Mouse (Mus musculus): ENCODE measurements around the gene Mylip. TPM values are rescaled to one million over a fixed set of nuclear protein-coding genes. Genes with fewer than 3 reads are reported as not detected.

Gene Mylip
- polyA plus RNA-seq, 1 experiment from 2014 or later: 5.8 TPM

DNA sequence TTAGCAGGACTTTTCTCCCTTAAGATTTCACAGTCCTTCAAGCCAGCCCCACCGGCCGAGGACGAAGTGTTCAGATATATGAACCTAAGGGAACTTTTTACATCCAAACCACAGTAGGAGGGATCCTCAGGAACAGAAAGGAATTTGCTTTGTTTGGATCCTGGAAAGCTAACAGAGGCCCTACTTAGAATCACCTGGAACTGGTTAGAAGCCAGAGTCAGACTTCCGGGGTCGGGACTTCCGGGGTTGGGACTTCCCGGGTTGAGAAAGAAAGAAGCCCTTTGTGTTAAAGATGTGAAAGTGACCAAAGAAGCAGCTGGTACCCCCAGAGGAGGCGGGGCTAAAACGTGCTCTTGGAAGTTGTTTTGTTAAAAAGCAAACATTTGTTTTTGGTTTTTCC lies 24.5 kb downstream of the Mylip start:
- no peak overlapping the region for H3K27ac ChIP-seq (ENCODE audit: low read length)
- 0 out of 2 replicates have a peak, but pooled peaks cover 5% of the 10 kb centered on the region for H3K36me3 ChIP-seq (ENCODE audit: control insufficient read depth, insufficient read depth)
- no peak overlapping the region for H3K4me3 ChIP-seq (replicated peaks; ENCODE audit: low read length)
- peaks cover 10% of the 10 kb centered on the region for H3K4me1 ChIP-seq (replicated peaks; ENCODE audit: control insufficient read depth, insufficient read depth, low read length)
- no peaks in the 10 kb centered on the region for H3K27me3 ChIP-seq (replicated peaks; ENCODE audit: control insufficient read depth, insufficient read depth, low read length)
- no peak for ATAC-seq
- H3K9ac ChIP-seq (replicated peaks; ENCODE audit: low read depth, low read length): no peak overlapping the region
- 64% methylated on average over 9 of the region's 9 CpGs for WGBS
- no peaks in the 10 kb centered on the region for H3K9me3 ChIP-seq (ENCODE audit: control insufficient read depth, low read length)
- no peak overlapping the region for H3K4me2 ChIP-seq (ENCODE audit: low read length)

DNA sequence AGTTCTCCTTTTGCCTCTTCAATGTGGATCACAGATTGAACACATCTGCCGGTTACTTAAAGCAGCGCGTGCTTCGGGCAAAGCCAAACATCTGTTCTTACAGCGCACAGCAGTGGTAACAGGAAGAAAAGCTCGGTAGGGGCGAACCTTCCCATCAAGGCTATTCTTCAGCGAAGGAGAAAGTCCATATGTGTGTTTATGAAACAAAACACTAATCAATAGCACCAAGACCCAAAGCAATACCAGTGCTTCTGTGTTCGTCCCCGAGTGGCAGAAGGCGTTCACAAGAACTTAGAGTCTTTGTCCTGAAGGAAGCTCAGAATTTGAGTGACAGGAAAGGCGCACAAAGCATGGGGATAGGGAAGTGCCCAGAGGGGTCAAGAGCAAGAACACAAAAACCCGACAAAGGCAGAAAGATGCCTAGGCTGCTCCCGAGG lies 27.1 kb downstream of the Mylip start:
- peak overlapping the region; percentile 23 for H3K4me3 ChIP-seq (replicated peaks; ENCODE audit: low read length)
- 18% methylated on average over 14 of the region's 14 CpGs for WGBS

DNA sequence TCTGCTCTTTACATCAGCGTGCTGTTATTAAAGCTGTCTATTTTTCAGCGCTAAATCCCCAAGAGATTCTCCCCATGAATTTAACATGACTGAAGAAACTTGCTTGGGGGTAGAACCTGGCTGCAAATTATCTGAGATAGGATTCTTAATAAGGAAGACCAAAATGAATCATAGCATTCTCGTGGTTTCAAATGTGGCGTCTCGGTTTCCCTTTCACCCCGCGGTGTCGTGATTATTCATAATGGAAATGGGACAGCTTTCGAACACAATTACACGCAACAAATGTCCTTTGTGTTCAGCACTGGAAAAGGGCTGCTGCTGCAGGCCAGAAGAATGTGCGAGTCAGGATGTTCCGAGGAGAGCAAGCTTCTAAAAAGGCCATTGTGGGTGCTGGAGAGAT lies 29.4 kb downstream of the Mylip start:
- Histone ChIP-seq H3K4me2 (ENCODE audit: low read length) (no peak overlapping the region), H3K9ac (replicated peaks; ENCODE audit: low read depth, low read length) (no peak overlapping the region), H3K4me1 (replicated peaks; ENCODE audit: control insufficient read depth, insufficient read depth, low read length) (peaks cover 23% of the 10 kb centered on the region), H3K9me3 (ENCODE audit: control insufficient read depth, low read length) (no peaks in the 10 kb centered on the region), H3K36me3 (ENCODE audit: control insufficient read depth, insufficient read depth) (no peaks in the 10 kb centered on the region), H3K27me3 (replicated peaks; ENCODE audit: control insufficient read depth, insufficient read depth, low read length) (no peaks in the 10 kb centered on the region), H3K27ac (ENCODE audit: low read length) (no peak overlapping the region), H3K4me3 (replicated peaks; ENCODE audit: low read length) (no peak overlapping the region)
- WGBS: 41% methylated on average over 12 of the region's 12 CpGs
- ATAC-seq: no peak

More for the DNA sequence above, 27.1 kb downstream of the Mylip start:
- H3K9me3 ChIP-seq (ENCODE audit: control insufficient read depth, low read length): no peaks in the 10 kb centered on the region
- ATAC-seq: peak; percentile 47; the same call in 1 of the 2 replicates
- 0 out of 2 replicates have a peak, but pooled peaks cover 3% of the 10 kb centered on the region for H3K36me3 ChIP-seq (ENCODE audit: control insufficient read depth, insufficient read depth)
- H3K9ac ChIP-seq (replicated peaks; ENCODE audit: low read depth, low read length): 0 out of 2 replicates have a peak overlapping the region, but pooled peaks have one; percentile 19
- no peaks in the 10 kb centered on the region for H3K27me3 ChIP-seq (replicated peaks; ENCODE audit: control insufficient read depth, insufficient read depth, low read length)
- peaks cover 10% of the 10 kb centered on the region for H3K4me1 ChIP-seq (replicated peaks; ENCODE audit: control insufficient read depth, insufficient read depth, low read length)
- H3K4me2 ChIP-seq (ENCODE audit: low read length): peak overlapping the region; percentile 47
- no peak overlapping the region for H3K27ac ChIP-seq (ENCODE audit: low read length)

DNA sequence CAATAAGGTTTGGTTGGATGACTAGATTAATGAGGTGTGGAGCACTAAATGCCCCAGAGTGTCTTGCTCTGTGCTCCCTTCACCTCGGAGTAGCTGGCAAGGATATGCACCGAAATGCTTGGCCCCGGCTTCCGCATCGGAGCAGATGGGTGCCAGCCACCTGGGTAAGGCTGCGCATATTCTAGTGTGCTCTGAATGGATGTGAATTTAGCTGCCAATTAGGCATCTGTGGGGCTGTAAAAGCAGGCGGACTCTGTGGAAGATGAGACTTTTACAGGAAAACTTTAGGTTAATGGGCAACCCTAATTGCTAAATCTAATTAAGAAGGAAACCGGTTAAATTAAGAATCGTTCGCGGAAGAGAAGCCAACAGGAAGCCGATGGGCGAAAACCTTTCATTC lies 32.7 kb downstream of the Mylip start:
- H3K4me1 ChIP-seq (replicated peaks; ENCODE audit: control insufficient read depth, insufficient read depth, low read length): peaks cover 13% of the 10 kb centered on the region
- ATAC-seq: peak; percentile 79; the same call in 1 of the 2 replicates
- 0 out of 2 replicates have a peak, but pooled peaks cover 2% of the 10 kb centered on the region for H3K27me3 ChIP-seq (replicated peaks; ENCODE audit: control insufficient read depth, insufficient read depth, low read length)
- 22% methylated on average over 13 of the region's 13 CpGs for WGBS
- H3K4me3 ChIP-seq (replicated peaks; ENCODE audit: low read length): no peak overlapping the region
- no peaks in the 10 kb centered on the region for H3K9me3 ChIP-seq (ENCODE audit: control insufficient read depth, low read length)
- H3K36me3 ChIP-seq (ENCODE audit: control insufficient read depth, insufficient read depth): no peaks in the 10 kb centered on the region
- no peak overlapping the region for H3K9ac ChIP-seq (replicated peaks; ENCODE audit: low read depth, low read length)
- H3K4me2 ChIP-seq (ENCODE audit: low read length): peak overlapping the region; percentile 37
- no peak overlapping the region for H3K27ac ChIP-seq (ENCODE audit: low read length)

DNA sequence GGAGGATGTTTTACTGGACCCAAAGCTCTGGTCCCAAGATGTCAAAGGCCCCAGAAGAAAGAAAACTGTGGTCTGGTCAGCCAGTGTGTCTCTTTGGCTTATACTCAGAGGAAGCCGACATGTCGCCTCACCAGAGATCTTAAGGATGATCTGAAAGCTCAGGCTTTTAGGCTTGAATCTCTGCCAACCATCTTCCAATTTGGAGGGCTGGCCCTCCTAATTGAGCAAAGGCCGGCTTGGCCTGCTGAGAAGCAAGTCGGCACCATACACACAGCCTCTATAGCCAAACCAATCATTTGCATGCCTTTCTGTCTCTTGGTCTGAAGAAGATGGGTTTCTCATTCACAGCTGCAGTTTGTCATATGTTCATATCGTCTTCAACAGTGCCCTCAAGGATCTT lies 33.2 kb downstream of the Mylip start:
- no peak overlapping the region for H3K27ac ChIP-seq (ENCODE audit: low read length)
- 22% methylated on average over 5 of the region's 5 CpGs for WGBS

DNA sequence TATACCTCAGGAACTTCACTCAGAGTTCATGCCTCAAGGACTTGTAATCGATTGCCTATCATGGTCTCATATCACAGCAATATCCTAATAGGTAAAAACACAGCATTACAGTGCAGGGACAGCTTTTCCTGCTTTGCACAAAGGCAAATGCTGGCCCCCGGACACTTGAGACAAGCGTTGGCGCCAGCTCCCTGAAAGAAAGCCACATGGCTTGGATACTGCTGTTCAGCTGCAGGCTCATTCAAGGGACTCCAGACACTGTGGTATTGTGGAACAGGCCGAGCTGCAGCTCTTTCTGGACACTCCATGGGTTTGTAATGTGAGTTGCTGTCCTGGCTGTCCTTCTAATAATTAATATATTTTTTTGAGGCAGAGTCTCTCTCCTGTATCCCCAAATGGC lies 34.4 kb downstream of the Mylip start:
- H3K4me3 ChIP-seq (replicated peaks; ENCODE audit: low read length): no peak overlapping the region
- H3K27ac ChIP-seq (ENCODE audit: low read length): no peak overlapping the region
- no peaks in the 10 kb centered on the region for H3K9me3 ChIP-seq (ENCODE audit: control insufficient read depth, low read length)
- 68% methylated on average over 5 of the region's 5 CpGs for WGBS
- no peak overlapping the region for H3K9ac ChIP-seq (replicated peaks; ENCODE audit: low read depth, low read length)
- H3K36me3 ChIP-seq (ENCODE audit: control insufficient read depth, insufficient read depth): no peaks in the 10 kb centered on the region
- H3K27me3 ChIP-seq (replicated peaks; ENCODE audit: control insufficient read depth, insufficient read depth, low read length): peaks cover 5% of the 10 kb centered on the region; the same call in 1 of the 2 replicates
- peaks cover 13% of the 10 kb centered on the region for H3K4me1 ChIP-seq (replicated peaks; ENCODE audit: control insufficient read depth, insufficient read depth, low read length)
- ATAC-seq: no peak
- H3K4me2 ChIP-seq (ENCODE audit: low read length): no peak overlapping the region

More for the DNA sequence above, 33.2 kb downstream of the Mylip start:
- peaks cover 13% of the 10 kb centered on the region for H3K4me1 ChIP-seq (replicated peaks; ENCODE audit: control insufficient read depth, insufficient read depth, low read length)
- no peak overlapping the region for H3K9ac ChIP-seq (replicated peaks; ENCODE audit: low read depth, low read length)
- H3K9me3 ChIP-seq (ENCODE audit: control insufficient read depth, low read length): no peaks in the 10 kb centered on the region
- H3K4me2 ChIP-seq (ENCODE audit: low read length): peak overlapping the region; percentile 37
- ATAC-seq: peak; percentile 28; the same call in 1 of the 2 replicates
- H3K27me3 ChIP-seq (replicated peaks; ENCODE audit: control insufficient read depth, insufficient read depth, low read length): 0 out of 2 replicates have a peak, but pooled peaks cover 2% of the 10 kb centered on the region
- no peak overlapping the region for H3K4me3 ChIP-seq (replicated peaks; ENCODE audit: low read length)
- H3K36me3 ChIP-seq (ENCODE audit: control insufficient read depth, insufficient read depth): no peaks in the 10 kb centered on the region

DNA sequence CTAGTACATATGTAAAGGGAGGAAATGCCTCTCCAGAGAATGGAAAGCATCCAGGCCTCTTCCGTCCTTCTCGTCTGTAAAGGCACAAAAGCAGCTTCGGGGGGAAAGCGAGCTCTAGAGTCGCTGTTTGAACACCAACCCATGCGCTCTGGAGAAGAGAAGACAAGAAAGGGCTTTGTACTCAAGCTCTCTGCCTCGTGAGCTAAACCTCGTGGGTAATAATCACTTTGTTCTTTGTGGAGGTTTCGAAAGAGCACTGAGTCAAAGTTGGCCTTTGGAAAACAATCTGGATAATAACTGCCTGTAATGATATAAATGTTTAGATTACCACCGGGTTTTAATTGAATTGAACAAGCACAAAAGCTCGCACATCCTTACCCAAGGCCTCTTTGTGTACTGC lies 39.7 kb downstream of the Mylip start:
- ATAC-seq: no peak
- WGBS: 13% methylated on average over 11 of the region's 11 CpGs
- Histone ChIP-seq H3K4me1 (replicated peaks; ENCODE audit: control insufficient read depth, insufficient read depth, low read length) (peaks cover 4% of the 10 kb centered on the region; the same call in 1 of the 2 replicates), H3K9me3 (ENCODE audit: control insufficient read depth, low read length) (no peaks in the 10 kb centered on the region), H3K9ac (replicated peaks; ENCODE audit: low read depth, low read length) (no peak overlapping the region), H3K27ac (ENCODE audit: low read length) (no peak overlapping the region), H3K4me2 (ENCODE audit: low read length) (no peak overlapping the region), H3K36me3 (ENCODE audit: control insufficient read depth, insufficient read depth) (no peaks in the 10 kb centered on the region), H3K4me3 (replicated peaks; ENCODE audit: low read length) (no peak overlapping the region), H3K27me3 (replicated peaks; ENCODE audit: control insufficient read depth, insufficient read depth, low read length) (peaks cover 5% of the 10 kb centered on the region; the same call in 1 of the 2 replicates)

DNA sequence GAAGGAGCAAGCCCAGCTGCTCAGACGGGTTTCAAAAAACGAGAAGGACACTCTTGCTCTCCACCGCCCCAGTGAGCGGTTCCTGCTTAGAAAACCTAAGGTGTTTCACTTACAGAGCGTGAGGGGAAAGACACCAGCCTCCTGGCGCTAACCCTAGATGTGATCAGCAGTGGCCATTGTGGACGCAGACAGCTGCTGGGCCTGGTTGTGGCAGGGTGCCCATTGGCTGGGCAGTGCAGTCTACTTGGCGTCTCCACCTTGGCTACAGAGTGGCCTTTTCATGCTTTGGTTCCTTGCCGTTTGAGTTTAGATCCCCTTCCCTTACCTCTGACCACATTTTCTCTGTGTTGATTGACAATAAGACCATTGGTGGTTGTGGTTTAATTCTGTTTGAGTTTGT lies 47.6 kb downstream of the Mylip start:
- no peak overlapping the region for H3K9ac ChIP-seq (replicated peaks; ENCODE audit: low read depth, low read length)

DNA sequence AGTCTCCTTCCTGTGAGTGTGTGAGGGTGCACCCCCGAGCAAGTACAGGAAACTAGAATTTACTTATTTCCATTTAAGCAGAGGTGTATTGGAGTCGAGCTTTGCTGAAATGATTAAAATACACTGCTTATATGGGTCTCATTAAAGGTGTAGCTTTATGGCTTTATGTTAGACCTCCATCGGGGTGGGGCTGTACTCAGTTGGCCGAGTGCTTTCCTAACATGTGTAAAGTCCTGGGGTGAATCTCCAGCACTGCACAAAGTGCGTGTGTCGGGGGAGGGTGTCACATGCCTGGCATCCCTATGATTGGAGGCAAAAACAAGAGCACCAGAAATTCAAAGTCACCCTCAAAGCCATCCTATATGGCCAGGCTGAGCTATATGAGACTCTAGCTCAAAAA lies 49.3 kb downstream of the Mylip start:
- WGBS: 91% methylated on average over 6 of the region's 6 CpGs
- Histone ChIP-seq H3K36me3 (ENCODE audit: control insufficient read depth, insufficient read depth) (no peaks in the 10 kb centered on the region), H3K9ac (replicated peaks; ENCODE audit: low read depth, low read length) (no peak overlapping the region), H3K27me3 (replicated peaks; ENCODE audit: control insufficient read depth, insufficient read depth, low read length) (no peaks in the 10 kb centered on the region), H3K27ac (ENCODE audit: low read length) (no peak overlapping the region), H3K4me1 (replicated peaks; ENCODE audit: control insufficient read depth, insufficient read depth, low read length) (no peaks in the 10 kb centered on the region), H3K4me3 (replicated peaks; ENCODE audit: low read length) (no peak overlapping the region), H3K9me3 (ENCODE audit: control insufficient read depth, low read length) (no peaks in the 10 kb centered on the region), H3K4me2 (ENCODE audit: low read length) (no peak overlapping the region)
- no peak for ATAC-seq

More for the DNA sequence above, 47.6 kb downstream of the Mylip start:
- no peaks in the 10 kb centered on the region for H3K36me3 ChIP-seq (ENCODE audit: control insufficient read depth, insufficient read depth)
- no peaks in the 10 kb centered on the region for H3K4me1 ChIP-seq (replicated peaks; ENCODE audit: control insufficient read depth, insufficient read depth, low read length)
- H3K9me3 ChIP-seq (ENCODE audit: control insufficient read depth, low read length): no peaks in the 10 kb centered on the region
- no peak overlapping the region for H3K27ac ChIP-seq (ENCODE audit: low read length)
- 84% methylated on average over 9 of the region's 9 CpGs for WGBS
- no peak for ATAC-seq
- H3K27me3 ChIP-seq (replicated peaks; ENCODE audit: control insufficient read depth, insufficient read depth, low read length): no peaks in the 10 kb centered on the region
- H3K4me2 ChIP-seq (ENCODE audit: low read length): no peak overlapping the region
- no peak overlapping the region for H3K4me3 ChIP-seq (replicated peaks; ENCODE audit: low read length)

DNA sequence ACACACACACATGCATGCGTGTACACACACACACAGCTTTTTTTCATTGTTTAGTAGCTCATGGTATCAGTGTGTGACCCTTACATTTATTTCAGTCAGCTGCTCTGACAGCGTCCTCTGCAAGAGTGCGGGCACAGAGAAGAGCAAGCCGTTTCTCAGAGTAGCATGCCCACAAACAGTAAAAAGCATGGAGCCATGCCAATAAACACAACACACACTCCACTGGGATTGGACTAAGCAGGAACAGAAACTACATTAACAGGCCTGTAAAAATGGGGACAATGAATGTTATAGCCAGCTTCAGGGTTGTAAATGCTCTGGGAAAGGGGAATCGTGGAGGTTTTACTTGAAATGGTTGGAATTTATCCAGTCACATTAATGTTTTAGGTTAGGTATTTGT lies 50.7 kb downstream of the Mylip start:
- H3K4me2 ChIP-seq (ENCODE audit: low read length): no peak overlapping the region
- H3K4me1 ChIP-seq (replicated peaks; ENCODE audit: control insufficient read depth, insufficient read depth, low read length): no peaks in the 10 kb centered on the region
- 73% methylated on average over 5 of the region's 5 CpGs for WGBS
- ATAC-seq: no peak
- no peak overlapping the region for H3K9ac ChIP-seq (replicated peaks; ENCODE audit: low read depth, low read length)
- H3K27ac ChIP-seq (ENCODE audit: low read length): no peak overlapping the region
- no peaks in the 10 kb centered on the region for H3K27me3 ChIP-seq (replicated peaks; ENCODE audit: control insufficient read depth, insufficient read depth, low read length)
- no peaks in the 10 kb centered on the region for H3K36me3 ChIP-seq (ENCODE audit: control insufficient read depth, insufficient read depth)
- no peak overlapping the region for H3K4me3 ChIP-seq (replicated peaks; ENCODE audit: low read length)
- no peaks in the 10 kb centered on the region for H3K9me3 ChIP-seq (ENCODE audit: control insufficient read depth, low read length)

Data from forebrain, embryonic 16.5 days (tissue).